Mouse (Mus musculus): ENCODE results near the gene Sdc3.

- TF ChIP-seq CTCF (IDR thresholded peaks at IDR 0.05; ENCODE audit: borderline replicate concordance, insufficient read depth, low read length), result no peak
- TF ChIP-seq POLR2A (IDR thresholded peaks at IDR 0.05; ENCODE audit: low read depth, low read length), result no peak
Observed at GRCm38 (mm10) chr4:130751966-130752365, 40.4 kb upstream of the Sdc3 start.
